Mouse (Mus musculus): ENCODE measurements around the gene Dgat2. TPM values are rescaled to one million over a fixed set of nuclear protein-coding genes. Genes with fewer than 3 reads are reported as not detected.

The Dgat2 gene
- polyA plus RNA-seq, 1 experiment: 113 TPM

DNA sequence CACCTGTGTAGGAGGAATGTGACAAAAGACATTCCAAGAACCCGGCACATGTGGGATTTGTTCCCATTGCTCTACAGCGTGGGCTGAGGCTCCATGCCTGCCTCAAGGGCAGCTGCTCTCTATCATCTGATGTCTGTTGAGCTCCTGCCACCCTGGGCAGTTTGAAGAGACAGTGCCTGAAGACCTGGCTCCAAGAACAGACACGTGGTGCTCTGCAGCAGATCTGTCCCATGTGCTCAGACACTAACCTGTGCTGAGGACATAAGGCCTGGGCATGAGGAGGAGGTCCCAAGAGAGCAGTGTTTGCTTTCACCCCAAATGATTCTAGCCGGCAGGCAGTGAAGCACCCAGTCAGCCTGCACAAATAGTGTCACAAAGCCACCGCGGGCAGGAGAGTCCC lies 13.8 kb downstream of the Dgat2 start:
- DNase-seq (ENCODE audit: low read depth, low spot score): no peak
- WGBS: 79% methylated on average over 6 of the region's 6 CpGs

DNA sequence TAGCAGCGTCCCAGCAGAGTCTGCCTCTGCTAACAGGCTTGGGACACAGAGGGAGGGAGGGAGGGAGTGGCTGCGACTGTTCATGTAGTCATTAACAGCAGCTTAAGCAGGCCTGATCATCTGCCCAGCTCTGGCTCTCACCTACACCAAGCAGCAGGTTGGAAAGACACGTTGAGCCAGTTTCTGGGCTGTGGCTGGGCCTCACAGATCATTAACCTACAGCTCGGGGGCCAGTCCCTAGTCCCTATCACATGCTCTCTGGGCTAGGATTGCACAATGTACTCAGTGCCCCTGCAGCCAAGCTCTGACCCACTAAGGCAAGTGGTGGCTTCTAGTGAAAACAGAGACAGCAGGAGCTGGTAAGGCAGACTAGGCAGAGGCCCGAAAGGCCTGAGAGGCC lies 14.6 kb downstream of the Dgat2 start:
- no peak for DNase-seq (ENCODE audit: low read depth, low spot score)

DNA sequence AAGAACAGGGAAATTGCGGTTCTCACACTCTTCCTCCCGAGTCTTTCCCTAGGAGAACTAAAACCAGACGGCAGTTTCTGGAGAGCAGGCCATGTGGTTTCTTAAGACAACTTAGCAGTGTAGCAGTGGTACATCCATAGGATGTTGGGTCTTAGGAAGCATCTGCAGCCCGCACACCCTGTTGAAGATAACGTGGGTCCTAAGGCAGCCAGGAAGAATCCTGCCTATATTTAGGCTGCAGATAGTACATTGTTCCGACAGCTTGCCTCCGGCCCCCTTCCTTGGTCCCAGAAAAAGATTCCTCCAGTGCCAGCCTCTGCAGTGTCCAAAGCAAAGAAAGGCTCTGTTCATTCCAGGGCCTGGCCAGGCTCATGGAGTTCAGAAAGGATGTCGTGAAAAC lies 16.4 kb downstream of the Dgat2 start:
- 88% methylated on average over 8 of the region's 8 CpGs for WGBS
- DNase-seq (ENCODE audit: low read depth, low spot score): no peak

More for the DNA sequence above, 14.6 kb downstream of the Dgat2 start:
- 30% methylated on average over 5 of the region's 5 CpGs for WGBS

DNA sequence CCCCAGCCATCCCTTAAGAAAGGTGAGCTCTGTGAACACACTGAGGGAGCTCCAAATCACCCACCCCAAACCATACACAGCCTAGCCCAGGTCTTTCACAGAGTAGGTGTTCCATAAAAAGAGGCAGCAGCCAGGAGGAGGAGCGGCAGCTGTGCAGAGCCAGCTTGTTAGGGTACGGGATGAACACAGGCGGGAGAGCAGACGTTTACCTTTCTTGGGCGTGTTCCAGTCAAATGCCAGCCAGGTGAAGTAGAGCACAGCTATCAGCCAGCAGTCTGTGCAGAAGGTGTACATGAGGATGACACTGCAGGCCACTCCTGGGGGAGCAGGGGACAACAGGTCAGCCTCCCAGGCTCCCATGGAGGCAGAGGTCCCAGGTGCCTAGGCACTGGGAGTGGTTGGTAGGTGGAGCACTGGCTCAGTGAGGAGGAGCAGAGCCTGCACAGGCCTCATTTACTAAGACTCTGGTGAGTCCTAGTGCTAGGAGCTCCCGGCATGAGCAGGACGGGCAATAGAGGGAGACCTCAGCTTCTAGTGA lies 17.6 kb downstream of the Dgat2 start:
- 32% methylated on average over 7 of the region's 7 CpGs for WGBS
- peak; percentile 43 for DNase-seq (ENCODE audit: low read depth, low spot score)

DNA sequence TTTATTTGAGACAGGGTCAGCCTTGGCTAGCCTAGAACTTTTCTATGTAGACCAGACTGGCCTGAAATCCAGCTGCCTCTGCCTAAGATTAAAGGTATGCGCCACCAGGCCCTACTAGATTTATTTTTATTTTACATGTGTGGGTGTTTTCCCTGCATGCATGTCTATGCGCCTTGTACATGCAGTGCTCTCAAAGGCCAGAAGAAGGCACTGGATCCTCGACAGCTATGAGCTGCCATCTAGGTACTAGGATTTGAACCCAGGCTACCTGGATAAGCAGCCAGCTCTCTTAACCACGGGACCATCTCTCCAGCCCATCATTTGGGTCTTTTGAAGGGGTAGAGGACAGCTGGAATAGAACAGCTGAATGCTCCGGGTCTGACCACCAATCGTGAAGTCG lies 20.1 kb downstream of the Dgat2 start:
- DNase-seq (ENCODE audit: low read depth, low spot score): no peak
- 93% methylated on average over 7 of the region's 7 CpGs for WGBS

DNA sequence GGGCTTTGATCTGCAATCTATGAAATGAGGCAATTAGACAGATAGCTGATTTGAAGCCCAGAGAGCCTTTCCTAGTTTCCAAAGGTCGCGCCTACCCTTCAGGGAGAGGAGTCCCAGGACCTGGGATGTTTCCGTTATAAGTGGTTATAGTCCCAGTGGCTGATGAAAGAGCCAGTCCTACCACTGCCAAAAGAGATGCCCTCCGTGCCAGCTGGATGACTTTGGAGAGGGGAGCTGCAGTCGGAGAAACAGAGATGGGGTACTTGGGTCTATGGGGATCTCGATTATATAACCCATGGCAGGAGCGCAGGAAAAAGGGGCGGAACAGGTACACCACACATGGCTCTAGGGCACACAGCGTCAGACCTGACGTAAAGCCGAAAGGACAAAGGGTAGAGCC lies 20.6 kb downstream of the Dgat2 start:
- WGBS: 80% methylated on average over 11 of the region's 11 CpGs

DNA sequence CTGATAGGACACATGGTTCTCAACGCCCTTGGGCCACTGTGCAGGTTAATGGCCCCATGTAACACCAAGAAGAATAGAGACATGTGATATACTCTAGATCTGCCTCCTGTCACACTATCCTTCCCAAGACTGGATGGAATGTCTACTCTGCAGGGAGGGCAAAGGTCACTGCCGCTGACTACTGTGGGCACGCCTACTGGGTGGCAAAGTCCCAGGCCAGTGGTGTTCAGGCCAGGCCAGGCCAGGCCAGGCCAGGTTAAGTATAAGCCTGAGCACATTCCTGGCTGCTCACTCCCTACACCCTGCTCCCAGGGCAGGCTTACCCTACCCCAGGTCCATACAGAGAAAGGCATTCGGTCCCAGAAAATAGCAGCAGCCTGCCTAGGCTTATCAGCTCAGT lies 21.0 kb downstream of the Dgat2 start:
- DNase-seq (ENCODE audit: low read depth, low spot score): no peak
- 36% methylated on average over 4 of the region's 4 CpGs for WGBS

More for the DNA sequence above, 20.6 kb downstream of the Dgat2 start:
- DNase-seq (ENCODE audit: low read depth, low spot score): no peak

DNA sequence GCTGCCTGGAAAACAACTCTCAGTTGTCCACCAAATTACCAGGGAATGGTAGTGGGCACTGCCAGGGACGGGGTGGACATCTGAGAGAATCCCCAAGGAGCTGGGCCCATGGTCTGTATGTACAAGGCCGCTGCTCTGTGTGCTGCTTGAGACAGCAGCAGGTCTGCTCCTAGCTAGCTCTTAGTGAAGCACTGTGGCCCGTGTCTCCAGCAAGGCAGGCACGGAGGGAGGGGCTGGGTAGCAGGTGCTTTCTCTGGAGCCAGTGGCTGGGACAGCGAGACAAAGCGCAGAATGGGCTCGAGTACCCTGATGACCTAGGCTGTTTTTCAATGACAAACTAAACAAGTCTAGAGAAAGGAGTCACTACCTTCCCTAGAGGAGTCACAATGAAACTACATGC lies 21.5 kb downstream of the Dgat2 start:
- WGBS: 74% methylated on average over 7 of the region's 7 CpGs

DNA sequence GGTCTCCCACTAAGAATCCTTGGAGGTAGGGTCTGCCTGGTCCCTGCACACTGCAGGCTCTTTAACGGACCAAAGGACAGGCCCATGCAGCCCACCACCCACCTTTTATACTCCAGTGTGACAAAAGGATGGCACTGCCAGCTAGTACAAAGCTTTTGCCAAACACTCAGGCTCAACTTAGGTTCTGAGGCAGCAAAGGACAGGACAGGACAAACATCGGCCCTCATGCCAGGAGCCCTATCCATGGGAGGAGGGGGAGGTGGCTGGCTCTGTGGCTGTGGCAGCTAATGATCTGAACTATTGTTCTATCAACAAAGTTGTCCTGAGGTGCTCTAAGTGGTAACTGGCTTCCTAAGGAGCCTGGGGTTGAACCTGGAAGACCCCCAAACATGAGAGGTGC lies 23.1 kb downstream of the Dgat2 start:
- WGBS: 96% methylated on average over 2 of the region's 2 CpGs
- no peak for DNase-seq (ENCODE audit: low read depth, low spot score)

More for the DNA sequence above, 21.5 kb downstream of the Dgat2 start:
- DNase-seq (ENCODE audit: low read depth, low spot score): no peak

DNA sequence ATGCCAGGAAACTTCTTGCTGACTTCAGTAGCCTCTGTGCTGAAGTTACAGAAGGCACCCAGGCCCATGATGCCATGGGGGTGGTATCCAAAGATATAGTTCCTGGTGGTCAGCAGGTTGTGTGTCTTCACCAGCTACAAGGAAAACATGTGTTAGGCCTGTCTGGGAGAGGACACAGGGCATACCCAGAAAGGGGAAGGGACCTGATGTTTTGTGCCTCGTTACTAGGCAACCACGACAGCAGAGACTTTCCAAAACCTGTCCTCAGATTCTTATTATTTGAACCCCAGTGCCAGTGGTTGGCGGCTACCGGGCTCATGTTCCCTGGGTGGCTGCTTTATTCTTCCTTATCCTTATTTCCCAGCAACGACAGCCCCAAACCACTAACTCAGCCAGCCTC lies 23.6 kb downstream of the Dgat2 start:
- WGBS: 80% methylated on average over 5 of the region's 5 CpGs
- no peak for DNase-seq (ENCODE audit: low read depth, low spot score)

DNA sequence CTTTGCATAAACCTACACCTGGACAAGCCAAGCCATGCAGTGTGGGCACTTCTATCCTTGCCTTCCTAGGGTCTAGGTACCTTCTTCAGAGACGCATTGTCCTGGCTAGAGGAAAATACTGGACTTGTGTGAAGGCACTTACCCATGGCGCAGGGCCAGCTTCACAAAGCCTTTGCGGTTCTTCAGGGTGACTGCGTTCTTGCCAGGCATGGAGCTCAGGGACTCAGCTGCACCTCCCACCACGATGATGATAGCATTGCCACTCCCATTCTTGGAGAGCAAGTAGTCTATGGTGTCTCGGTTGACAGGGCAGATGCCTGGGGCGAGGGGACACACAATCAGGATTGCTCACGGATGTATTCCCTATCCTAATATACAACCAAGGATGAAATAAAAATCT lies 24.5 kb downstream of the Dgat2 start:
- DNase-seq (ENCODE audit: low read depth, low spot score): no peak
- 71% methylated on average over 8 of the region's 8 CpGs for WGBS

DNA sequence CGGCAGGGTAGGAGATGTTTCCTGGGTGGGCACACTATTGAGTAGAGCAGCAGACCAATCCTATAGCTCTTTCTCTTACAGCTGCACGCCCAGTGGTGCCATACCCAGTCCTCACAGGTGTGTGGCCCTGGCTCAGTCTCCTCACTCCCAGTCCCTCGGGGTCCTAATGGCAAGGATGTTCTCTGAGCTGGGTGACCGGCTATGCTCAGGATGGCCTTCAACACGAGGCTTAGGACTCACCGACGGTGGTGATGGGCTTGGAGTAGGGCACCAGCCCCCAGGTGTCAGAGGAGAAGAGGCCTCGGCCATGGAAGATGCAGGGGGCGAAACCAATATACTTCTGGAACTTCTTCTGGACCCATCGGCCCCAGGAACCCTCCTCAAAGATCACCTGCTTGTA lies 25.8 kb downstream of the Dgat2 start:
- no peak for DNase-seq (ENCODE audit: low read depth, low spot score)
- WGBS: 89% methylated on average over 10 of the region's 10 CpGs

DNA sequence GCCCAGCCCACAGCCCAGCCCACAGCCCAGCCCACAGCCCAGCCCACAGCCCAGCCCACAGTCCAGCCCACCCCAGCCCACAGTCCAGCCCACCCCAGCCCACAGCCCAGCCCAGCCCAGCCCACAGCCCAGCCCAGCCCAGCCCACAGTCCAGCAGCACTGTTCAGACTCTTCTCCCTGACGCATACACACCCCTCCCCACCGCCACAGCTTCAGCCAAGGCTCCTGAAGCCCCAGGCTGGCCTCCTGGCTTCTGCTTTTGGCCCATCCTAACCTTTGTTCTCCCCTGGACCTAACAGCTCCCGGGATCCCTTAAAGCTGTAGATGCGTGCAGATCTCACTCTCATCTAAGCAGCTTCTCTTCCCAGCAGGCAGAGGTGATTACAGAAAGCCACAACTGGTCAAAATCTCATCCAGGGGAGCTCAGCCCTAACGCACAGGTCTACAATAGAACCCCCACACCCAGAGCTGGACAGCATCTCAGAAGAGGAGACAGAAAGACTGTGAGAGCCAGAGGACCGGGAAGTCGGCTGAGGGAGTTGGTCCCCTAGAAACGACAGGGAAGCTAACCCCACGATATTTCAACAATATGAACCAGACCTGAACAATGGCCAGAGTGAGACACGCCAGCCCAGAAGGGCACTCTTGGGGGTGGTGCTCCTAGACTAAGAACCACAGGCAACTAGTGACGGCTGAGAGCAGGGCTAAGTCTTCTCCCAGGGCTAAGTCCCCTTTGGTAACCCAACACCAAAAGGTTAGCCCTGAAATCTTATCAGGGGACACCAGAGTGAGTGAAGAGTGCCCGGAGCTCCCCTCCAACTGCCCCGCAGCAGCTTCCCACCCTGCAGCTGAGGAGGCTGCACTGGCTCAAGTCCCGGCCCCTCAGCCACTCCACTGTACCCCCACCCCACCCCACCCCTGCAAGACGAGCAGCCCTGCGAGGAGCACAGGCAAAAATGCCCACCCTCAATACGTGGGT lies 26.9 kb downstream of the Dgat2 start:
- DNase-seq (ENCODE audit: low read depth, low spot score): no peak
- 32% methylated on average over 17 of the region's 17 CpGs for WGBS

DNA sequence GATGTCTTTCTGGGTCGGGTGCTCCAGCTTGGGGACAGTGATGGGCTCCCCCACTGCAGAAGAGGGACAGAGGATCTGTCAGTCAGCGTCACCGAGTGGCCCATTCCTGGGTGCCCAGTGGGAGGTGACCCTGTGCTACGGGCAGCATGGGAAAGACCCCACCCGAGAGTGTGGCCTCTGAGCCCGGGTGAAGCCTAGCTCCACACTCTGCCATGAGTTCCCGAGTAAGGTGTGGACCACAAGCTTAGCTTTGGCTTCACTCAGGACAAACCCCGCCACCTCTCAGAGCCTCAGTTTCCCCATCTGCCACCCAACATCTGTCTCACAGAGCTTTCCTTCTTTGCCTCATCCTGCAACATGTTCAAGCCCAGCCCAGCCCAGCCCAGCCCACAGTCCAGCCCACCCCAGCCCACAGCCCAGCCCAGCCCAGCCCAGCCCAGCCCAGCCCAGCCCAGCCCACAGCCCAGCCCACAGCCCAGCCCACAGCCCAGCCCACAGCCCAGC lies 27.8 kb downstream of the Dgat2 start:
- DNase-seq (ENCODE audit: low read depth, low spot score): no peak
- 47% methylated on average over 8 of the region's 8 CpGs for WGBS

DNA sequence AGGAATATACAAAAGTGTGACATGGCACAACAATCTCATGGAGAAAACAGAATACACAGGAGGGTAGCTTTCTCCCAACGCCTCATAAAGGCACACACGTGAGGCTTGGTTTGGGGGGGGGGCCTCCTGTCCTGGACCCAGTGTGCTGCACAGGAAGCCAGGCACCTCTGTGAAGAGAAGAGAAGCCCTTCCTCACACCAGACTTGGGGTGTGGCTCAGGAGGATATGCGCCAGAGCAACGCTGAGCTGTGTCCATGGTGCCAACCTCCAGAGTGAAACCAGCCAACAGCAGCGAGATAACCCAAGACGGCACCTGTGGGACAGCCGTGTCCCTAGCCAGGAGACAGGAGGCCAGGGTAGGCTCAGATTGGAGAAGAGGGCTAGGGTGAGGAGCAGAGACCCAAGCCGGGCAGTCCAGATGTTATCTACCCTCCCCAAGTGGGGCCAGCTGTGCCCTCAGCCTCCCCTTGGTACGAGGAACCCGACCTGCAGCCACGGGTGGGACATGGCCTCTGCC lies 28.8 kb downstream of the Dgat2 start:
- no peak for DNase-seq (ENCODE audit: low read depth, low spot score)
- WGBS: 88% methylated on average over 11 of the region's 11 CpGs

DNA sequence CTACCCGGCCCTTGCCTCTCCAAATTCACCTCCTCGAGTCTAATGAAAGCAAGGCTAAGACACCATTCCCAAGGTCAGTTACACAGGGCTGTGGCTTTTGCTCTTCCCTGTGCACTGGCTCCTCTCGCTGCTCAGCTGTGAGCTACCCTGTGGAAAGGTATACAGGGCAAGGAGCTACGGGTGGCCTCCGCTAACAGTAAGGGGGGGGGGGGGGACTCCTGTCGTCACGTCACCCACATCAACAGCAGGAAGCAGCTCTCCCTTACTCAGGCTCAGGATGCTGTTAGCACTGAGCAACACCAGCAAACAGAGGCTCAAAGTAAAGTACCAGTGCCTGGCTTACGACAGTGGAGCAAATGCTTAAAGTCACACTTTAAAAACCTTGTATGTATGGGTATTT lies 29.8 kb downstream of the Dgat2 start:
- 90% methylated on average over 8 of the region's 8 CpGs for WGBS
- no peak for DNase-seq (ENCODE audit: low read depth, low spot score)

DNA sequence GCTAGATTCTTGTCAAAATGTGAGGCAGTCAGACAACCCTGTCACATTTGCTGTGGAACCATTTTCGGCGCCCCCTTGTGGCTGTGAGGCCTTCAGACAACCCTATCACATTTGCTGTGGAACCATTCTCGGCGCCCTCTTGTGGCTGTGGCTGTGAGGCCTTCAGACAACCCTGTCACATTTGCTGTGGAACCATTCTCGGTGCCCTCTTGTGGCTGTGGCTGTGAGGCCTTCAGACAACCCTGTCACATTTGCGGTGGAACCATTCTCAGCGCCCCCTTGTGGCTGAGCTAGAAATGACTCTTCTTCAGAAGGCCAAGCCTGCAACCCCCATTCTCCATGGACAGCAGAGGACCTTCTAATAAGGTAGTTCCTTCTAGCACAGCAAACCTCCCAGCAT lies 31.2 kb downstream of the Dgat2 start:
- WGBS: 2% methylated on average over 7 of the region's 7 CpGs

DNA sequence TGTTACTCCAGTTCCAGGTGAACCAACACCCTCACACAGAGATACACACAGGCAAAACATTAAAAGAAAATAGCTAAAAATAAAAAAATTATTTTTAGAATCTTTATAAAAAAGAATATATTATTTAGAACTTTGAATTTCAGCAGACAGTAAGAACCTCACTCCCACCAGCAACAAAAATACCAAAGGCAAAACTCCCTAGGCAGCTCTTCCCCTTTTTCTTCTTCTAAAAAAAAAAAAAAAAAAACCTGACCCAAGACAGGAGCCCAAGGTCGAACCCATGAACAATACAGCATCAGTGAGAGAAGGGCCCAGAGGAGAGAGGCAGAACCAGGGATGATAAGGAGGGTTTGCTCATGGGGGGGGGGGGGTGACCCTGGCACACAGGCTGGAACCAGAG lies 33.5 kb downstream of the Dgat2 start:
- no peak for DNase-seq (ENCODE audit: low read depth, low spot score)
- 55% methylated on average over 1 of the region's 1 CpGs for WGBS

More for the DNA sequence above, 31.2 kb downstream of the Dgat2 start:
- peak; percentile 97 for DNase-seq (ENCODE audit: low read depth, low spot score)

DNA sequence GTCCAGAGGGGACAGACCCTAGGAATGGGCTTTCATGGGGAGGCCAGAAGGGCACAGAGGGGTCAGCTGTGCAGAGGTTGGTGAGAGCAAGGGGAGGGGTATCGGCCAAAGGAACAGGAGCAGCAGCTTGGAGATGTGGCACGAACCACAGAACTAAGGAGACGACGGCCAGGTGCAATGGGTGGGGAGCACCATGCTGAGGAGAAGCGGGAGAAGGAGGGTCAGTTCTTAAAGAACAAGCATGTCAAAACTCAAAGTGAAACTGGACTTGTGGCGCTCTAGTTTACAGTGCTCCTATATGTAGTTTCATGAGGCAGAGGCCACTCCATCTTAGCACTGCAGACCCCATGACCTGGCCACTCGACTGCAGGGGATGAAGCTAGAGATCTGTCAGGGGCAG lies 35.0 kb downstream of the Dgat2 start:
- DNase-seq (ENCODE audit: low read depth, low spot score): no peak
- WGBS: 82% methylated on average over 7 of the region's 7 CpGs

DNA sequence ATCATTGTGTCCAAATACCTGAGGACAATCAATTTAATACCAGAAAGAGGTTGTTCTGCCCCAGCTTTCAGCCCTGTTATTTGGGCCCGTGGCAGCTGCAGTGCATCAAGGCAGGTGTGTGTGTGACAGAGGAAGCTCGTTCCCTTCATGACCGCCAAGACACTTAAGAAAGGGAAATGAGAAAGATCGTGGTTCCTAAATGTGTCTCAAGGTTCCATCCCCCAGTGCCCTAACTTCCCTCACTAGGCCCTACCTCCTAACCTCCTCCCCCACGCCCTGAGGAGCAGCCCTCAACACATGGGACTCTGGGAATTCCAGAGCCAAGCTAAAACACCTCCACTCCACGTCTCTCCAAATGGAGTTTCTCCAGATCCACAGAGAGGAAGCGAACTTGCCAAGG lies 35.6 kb downstream of the Dgat2 start:
- WGBS: 59% methylated on average over 7 of the region's 7 CpGs
- no peak for DNase-seq (ENCODE audit: low read depth, low spot score)

DNA sequence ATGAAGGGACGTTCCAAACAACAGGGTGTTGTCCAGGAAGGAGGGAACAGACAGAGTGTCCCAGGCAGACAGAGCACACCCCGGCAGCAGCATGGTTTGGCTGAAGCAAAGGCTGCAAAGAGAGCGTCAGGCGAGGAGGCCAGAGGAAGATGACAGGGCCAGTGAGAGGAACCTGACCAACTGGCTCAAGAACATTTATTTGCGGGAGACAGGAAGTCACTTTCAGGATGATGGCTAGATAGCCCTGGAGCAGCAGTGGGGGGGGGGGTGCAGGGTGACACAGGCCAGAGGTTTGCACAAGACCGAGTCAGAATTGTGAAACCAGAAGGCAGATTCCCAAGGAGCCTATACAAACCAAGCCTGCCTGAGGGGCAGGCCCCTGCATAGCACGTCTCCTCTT lies 36.5 kb downstream of the Dgat2 start:
- no peak for DNase-seq (ENCODE audit: low read depth, low spot score)

More for the DNA sequence above, 36.5 kb downstream of the Dgat2 start:
- 37% methylated on average over 7 of the region's 7 CpGs for WGBS
